Mouse (Mus musculus) stomach, embryonic 14.5 days (tissue): ENCODE data around the gene Slc39a2. TPM values are rescaled to one million over a fixed set of nuclear protein-coding genes. Genes with fewer than 3 reads are reported as not detected.
"Not testable (repeated sequence)": the region's sequence is repeated elsewhere in the genome, so short reads cannot be mapped to it uniquely, and the experiment has no call there.

Experiments used
- ATAC-seq: fragments of 200-750 bp; cut with Nextera tagmentation; 2 replicates; pipeline ENCODE4 v1.8.0; 2017; ENCODE audit warnings: low read depth, moderate TSS enrichment; ENCODE audit not compliant: insufficient number of reproducible peaks, insufficient read depth, low FRiP score
- H3K27ac ChIP-seq: fragments of 300-500 bp; sonication (generic); 2 replicates; pipeline ENCODE4 v1.5.1; 2014; ENCODE audit warnings: mild to moderate bottlenecking, low read length, moderate library complexity, mixed read lengths
- H3K27me3 ChIP-seq: fragments of 300-500 bp; sonication (generic); 2 replicates; pipeline ENCODE4 v1.6.1; 2014; ENCODE audit warnings: low read length, control low read depth, mixed read lengths; ENCODE audit not compliant: control insufficient read depth, insufficient read depth
- H3K36me3 ChIP-seq: fragments of 300-500 bp; sonication (generic); 2 replicates; pipeline ENCODE4 v1.6.1; 2014; ENCODE audit warnings: mild to moderate bottlenecking, control low read depth, low read length, moderate library complexity, mixed read lengths; ENCODE audit not compliant: control insufficient read depth, insufficient read depth
- H3K4me1 ChIP-seq: fragments of 300-500 bp; sonication (generic); 2 replicates; pipeline ENCODE4 v1.6.1; 2014; ENCODE audit warnings: low read length, control low read depth, mixed read lengths; ENCODE audit not compliant: control insufficient read depth, insufficient read depth
- H3K4me2 ChIP-seq: fragments of 300-500 bp; sonication (generic); replicated peaks from 2 replicates; pipeline ENCODE4 v1.6.1; 2014; ENCODE audit warnings: low read depth, low read length, control low read depth
- H3K4me3 ChIP-seq: fragments of 300-500 bp; sonication (generic); 2 replicates; pipeline ENCODE4 v1.5.1; 2014; ENCODE audit warnings: low read depth, low read length, control low read depth
- H3K9ac ChIP-seq: fragments of 300-500 bp; sonication (generic); replicated peaks from 2 replicates; pipeline ENCODE4 v1.6.1; 2014; ENCODE audit warnings: low read depth, mild to moderate bottlenecking, control low read depth, low read length, moderate library complexity, mixed read lengths
- H3K9me3 ChIP-seq: fragments of 300-500 bp; sonication (generic); 2 replicates; pipeline ENCODE4 v1.6.1; 2016; ENCODE audit warnings: low read depth, low read length, control low read depth; ENCODE audit not compliant: control insufficient read depth
- WGBS: fragments of 180-500 bp; shearing (Covaris S2); extraction: QIAGEN DNeasy Blood & Tissue Kit; methylation state at CpG from one replicate; pipeline ENCODE4 v1.1.7; 2014; 5-methylcytosine and 5-hydroxymethylcytosine counted together
- polyA plus RNA-seq: library from polyadenylated mRNA; unstranded; fragments of >200 nt; fragmentation: Nextera tagmentation; extraction: Ambion mirVana; gene quantifications from 2 replicates; pipeline ENCODE4 v1.2.1, GENCODE M21; 2014

Gene Slc39a2
- polyA plus RNA-seq, result 0.30 and 0.55 TPM in 2 replicates

- no peak for ATAC-seq
- no peak within 1 kb of the TSS for H3K9ac ChIP-seq
- H3K27ac ChIP-seq, result no peak within 1 kb of the TSS
- 88% methylated on average over 8 of the region's 9 CpGs for WGBS
- H3K4me1 ChIP-seq, result no peaks in the 10 kb centered on the region
- peaks cover 43% of the 10 kb centered on the region for H3K36me3 ChIP-seq
- H3K9me3 ChIP-seq, result no peaks in the 10 kb centered on the region
- H3K4me3 ChIP-seq, result no peak within 1 kb of the TSS
- no peaks in the 10 kb centered on the region for H3K27me3 ChIP-seq
- H3K4me2 ChIP-seq, result no peak within 1 kb of the TSS
These were observed at the start of gene Slc39a2 for GRCm38 (mm10) chr14:51892191-51892939. Slc39a2 (plus strand) TSS chr14:51892889.

GRCm38 (mm10) chr14:51843882-51844281 is 48.8 kb upstream of the Slc39a2 start:
- Histone ChIP-seq H3K4me3 (no peak overlapping the region), H3K27me3 (no peaks in the 10 kb centered on the region), H3K36me3 (no peaks in the 10 kb centered on the region), H3K9ac (no peak overlapping the region), H3K4me2 (no peak overlapping the region), H3K9me3 (no peaks in the 10 kb centered on the region), H3K4me1 (no peaks in the 10 kb centered on the region), H3K27ac (no peak overlapping the region)
- ATAC-seq, result no peak

DNA sequence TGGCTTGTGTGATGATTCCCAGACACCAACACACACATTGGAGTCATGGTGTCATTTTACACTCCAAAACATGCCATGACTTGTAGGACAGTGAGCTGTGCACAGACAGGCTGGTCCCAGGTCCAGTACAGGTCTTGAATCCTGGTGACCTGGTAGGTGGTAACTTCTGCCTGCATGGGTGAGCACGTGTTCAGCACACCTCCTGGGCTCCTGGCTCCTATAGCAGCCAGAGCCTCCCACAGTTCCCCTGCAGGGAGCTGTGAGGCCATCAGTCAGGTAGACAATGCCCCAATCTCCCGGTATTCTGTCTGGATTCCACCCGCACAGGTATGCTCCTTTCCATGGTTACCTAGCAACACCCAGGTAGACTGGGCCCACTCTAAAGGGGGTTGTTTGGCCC is 46.1 kb upstream of the Slc39a2 start:
- Histone ChIP-seq H3K9me3 (no peaks in the 10 kb centered on the region), H3K4me2 (no peak overlapping the region), H3K9ac (no peak overlapping the region), H3K4me3 (no peak overlapping the region), H3K27ac (no peak overlapping the region), H3K27me3 (no peaks in the 10 kb centered on the region), H3K36me3 (no peaks in the 10 kb centered on the region), H3K4me1 (no peaks in the 10 kb centered on the region)
- WGBS, result 52% methylated on average over 3 of the region's 3 CpGs
- no peak for ATAC-seq

GRCm38 (mm10) chr14:51851006-51851405 is 41.7 kb upstream of the Slc39a2 start:
- not testable (repeated sequence) for H3K9ac ChIP-seq, H3K4me1 ChIP-seq, H3K27ac ChIP-seq, ATAC-seq, H3K9me3 ChIP-seq, H3K27me3 ChIP-seq, H3K4me3 ChIP-seq, H3K36me3 ChIP-seq, H3K4me2 ChIP-seq
- 43% methylated on average over 3 of the region's 3 CpGs for WGBS

GRCm38 (mm10) chr14:51853399-51853798 is 39.3 kb upstream of the Slc39a2 start, which contains the start of gene Ear6:
Ear6 (plus strand) TSS chr14:51853699.
- Histone ChIP-seq H3K4me1 (no peaks in the 10 kb centered on the region), H3K27me3 (no peaks in the 10 kb centered on the region), H3K9me3 (no peaks in the 10 kb centered on the region), H3K9ac (no peak within 1 kb of the TSS), H3K4me3 (no peak within 1 kb of the TSS), H3K4me2 (no peak within 1 kb of the TSS), H3K36me3 (no peaks in the 10 kb centered on the region), H3K27ac (no peak within 1 kb of the TSS)
- no peak for ATAC-seq

- not testable (repeated sequence) for H3K27ac ChIP-seq, H3K4me1 ChIP-seq, H3K4me2 ChIP-seq, H3K36me3 ChIP-seq, ATAC-seq, H3K9ac ChIP-seq, H3K9me3 ChIP-seq, H3K4me3 ChIP-seq, H3K27me3 ChIP-seq
- 71% methylated on average over 7 of the region's 7 CpGs for WGBS
These were observed 37.4 kb upstream of the Slc39a2 start for GRCm38 (mm10) chr14:51855280-51855679.

DNA sequence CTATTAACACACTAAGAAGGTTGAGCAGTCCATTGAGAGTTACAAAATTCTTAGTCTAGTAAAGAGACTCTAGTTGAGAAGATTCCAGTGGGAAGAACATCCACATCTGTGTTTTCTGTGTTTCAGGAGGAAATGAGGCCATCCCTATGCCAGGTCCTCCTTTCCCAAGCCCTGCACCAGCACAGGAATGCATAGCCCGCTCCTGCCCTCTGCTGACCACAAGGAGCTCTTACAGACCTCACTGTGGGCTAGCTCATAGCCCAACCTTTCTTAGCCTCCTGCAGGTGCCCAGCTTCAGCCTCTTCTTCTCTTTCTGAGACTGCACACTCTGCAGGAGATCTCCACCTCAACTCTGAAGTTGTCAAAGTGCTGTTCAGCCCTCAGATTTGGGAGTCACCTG is 29.1 kb upstream of the Slc39a2 start:
- 0 out of 2 replicates have a peak, but pooled peaks have one; percentile 67 for ATAC-seq

DNA sequence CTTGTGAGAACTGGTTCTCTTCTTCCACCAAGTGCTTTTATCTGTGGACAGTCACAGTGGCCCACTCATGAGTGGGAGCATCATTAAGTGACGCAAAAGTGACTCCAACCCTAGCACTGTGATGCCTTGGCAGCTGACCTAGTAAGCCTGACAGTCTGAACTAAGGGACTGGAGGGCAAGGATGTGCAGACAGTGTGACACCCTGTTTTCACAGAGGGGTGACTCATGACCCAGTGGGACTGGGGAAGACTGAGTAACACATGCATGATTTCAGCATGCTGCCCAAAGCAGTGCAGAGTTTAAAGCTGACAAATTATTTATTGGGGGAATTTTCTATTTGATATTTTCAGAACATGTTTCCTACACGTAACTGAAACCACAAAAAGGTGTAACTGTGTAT is 21.9 kb upstream of the Slc39a2 start:
- 69% methylated on average over 2 of the region's 2 CpGs for WGBS
- Histone ChIP-seq H3K4me3 (no peak overlapping the region), H3K9me3 (no peaks in the 10 kb centered on the region), H3K27ac (no peak overlapping the region), H3K36me3 (no peaks in the 10 kb centered on the region), H3K4me2 (no peak overlapping the region), H3K27me3 (no peaks in the 10 kb centered on the region), H3K4me1 (no peaks in the 10 kb centered on the region), H3K9ac (no peak overlapping the region)
- ATAC-seq, result no peak

More for the DNA sequence above, 29.1 kb upstream of the Slc39a2 start:
- H3K9ac ChIP-seq, H3K4me2 ChIP-seq, H3K36me3 ChIP-seq, H3K4me1 ChIP-seq, H3K27ac ChIP-seq, H3K4me3 ChIP-seq, H3K9me3 ChIP-seq, H3K27me3 ChIP-seq: not testable (repeated sequence)
- WGBS, result 8% methylated on average over 1 of the region's 1 CpGs

DNA sequence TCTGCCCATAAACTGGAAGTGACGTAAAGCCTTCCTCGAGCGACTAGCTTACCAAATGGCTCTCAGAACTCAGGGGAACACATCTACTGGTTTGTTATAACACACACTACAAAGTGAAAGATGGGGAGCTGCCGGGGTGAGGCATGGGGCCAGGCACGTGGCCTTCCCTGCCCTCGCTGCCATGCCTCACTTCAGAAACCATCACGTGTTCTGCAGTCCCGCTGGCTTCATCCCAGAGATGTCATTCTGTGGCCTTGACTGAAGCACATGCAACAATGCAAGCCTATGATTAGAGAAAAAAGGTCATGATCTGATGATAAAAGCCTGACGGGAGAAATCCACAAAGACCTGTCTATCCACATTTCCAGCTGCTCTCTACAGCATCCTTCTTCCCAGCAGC is 20.9 kb upstream of the Slc39a2 start:
- Histone ChIP-seq H3K27ac (no peak overlapping the region), H3K4me3 (no peak overlapping the region), H3K4me1 (no peaks in the 10 kb centered on the region), H3K4me2 (no peak overlapping the region), H3K27me3 (no peaks in the 10 kb centered on the region), H3K9ac (no peak overlapping the region), H3K9me3 (no peaks in the 10 kb centered on the region), H3K36me3 (no peaks in the 10 kb centered on the region)
- 74% methylated on average over 9 of the region's 9 CpGs for WGBS
- ATAC-seq, result no peak
